ENCODE assay signal across 11 mouse cellular contexts in the genomic region with DNA sequence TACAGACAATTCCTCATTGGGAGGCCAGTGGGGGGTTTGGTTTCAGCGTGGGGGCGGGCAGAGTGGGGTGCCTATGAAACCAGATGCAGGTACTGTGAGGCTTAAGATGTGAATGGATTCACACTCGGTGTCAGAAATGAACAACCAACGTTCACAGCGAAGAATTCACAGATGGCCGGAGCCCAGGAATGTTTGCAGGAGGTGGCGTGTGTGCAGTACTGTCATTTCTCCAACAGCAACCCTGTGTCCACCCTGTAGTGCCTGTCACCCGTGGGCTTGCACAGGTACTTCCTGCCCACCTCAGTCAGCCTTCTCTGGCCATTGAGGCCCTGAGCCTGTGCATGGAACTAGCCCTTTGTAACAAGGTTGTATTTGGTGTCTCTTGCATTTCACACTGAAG.
DNase-seq lines count a peak whose midpoint lies in the region; ATAC-seq and TF ChIP-seq lines count a peak whose summit lies in the region.
"Had no signal": no experiment of that assay in that cellular context is flagged by ENCODE, and none has a peak within 500 bp of the region (broad histone marks: within the 10 kb centered on the region; RNA-seq: fewer than 3 reads in every experiment).

No protein-coding gene starts in this region.

- H3K9ac ChIP-seq in kidney, postnatal 0 days (ENCODE audit: low read depth, low read length): 0 out of 2 replicates have a peak overlapping the region, but pooled peaks have one; percentile 13
- no peak overlapping the region for H3K9ac ChIP-seq in embryonic facial prominence, embryonic 12.5 days
- H3K9ac ChIP-seq in forebrain, embryonic 16.5 days (replicated peaks; ENCODE audit: low read depth, low read length): no peak overlapping the region
- peak overlapping the region; percentile 24; the same call in 1 of the 2 replicates for H3K9ac ChIP-seq in midbrain, embryonic 13.5 days (replicated peaks)
- H3K9ac ChIP-seq: liver, embryonic 13.5 days had no signal

- DNase-seq in kidney, postnatal 0 days (ENCODE audit: low spot score): no peak
- DNase-seq in kidney, adult 11 months: no peak
- no peak for DNase-seq in natural killer cell, adult 2 months (ENCODE audit: low spot score in 2 of 2)
- DNase-seq: cerebellum, postnatal 36 days; gastrocnemius, postnatal 25 days; liver, embryonic 13.5 days had no signal

- no peak overlapping the region for H3K4me2 ChIP-seq in kidney, postnatal 0 days (ENCODE audit: low read length)
- no peak overlapping the region for H3K4me2 ChIP-seq in embryonic facial prominence, embryonic 12.5 days (replicated peaks)
- peak overlapping the region; percentile 36 for H3K4me2 ChIP-seq in forebrain, embryonic 16.5 days (ENCODE audit: low read length)
- peak overlapping the region; percentile 33 for H3K4me2 ChIP-seq in midbrain, embryonic 13.5 days (replicated peaks)
- H3K4me2 ChIP-seq: liver, embryonic 13.5 days had no signal

- ATAC-seq in kidney, postnatal 0 days (replicated peaks; ENCODE audit: low FRiP score, low read depth): no peak
- ATAC-seq in embryonic facial prominence, embryonic 12.5 days (ENCODE audit: insufficient number of reproducible peaks, insufficient read depth, low FRiP score, low TSS enrichment): 0 out of 2 replicates have a peak, but pooled peaks have one; percentile 7
- ATAC-seq in forebrain, embryonic 16.5 days: 0 out of 2 replicates have a peak, but pooled peaks have one; percentile 10
- ATAC-seq in midbrain, embryonic 13.5 days: peak; percentile 20; the same call in 1 of the 2 replicates
- ATAC-seq in erythroblast, adult 5-6 weeks (replicated peaks; ENCODE audit: low FRiP score, poor library complexity, severe bottlenecking): no peak

- peak overlapping the region; percentile 16; the same call in 1 of the 2 replicates for H3K27ac ChIP-seq in kidney, postnatal 0 days
- H3K27ac ChIP-seq in embryonic facial prominence, embryonic 12.5 days: peak overlapping the region; percentile 47; the same call in 1 of the 2 replicates
- peak overlapping the region; percentile 43; the same call in 1 of the 2 replicates for H3K27ac ChIP-seq in forebrain, embryonic 16.5 days (ENCODE audit: low read length)
- H3K27ac ChIP-seq in midbrain, embryonic 13.5 days: peak overlapping the region; percentile 11; the same call in 1 of the 2 replicates
- H3K27ac ChIP-seq: liver, embryonic 13.5 days; stomach, postnatal 0 days had no signal

- no peak overlapping the region for H3K4me3 ChIP-seq in kidney, postnatal 0 days (replicated peaks; ENCODE audit: low read depth, low read length)
- H3K4me3 ChIP-seq in embryonic facial prominence, embryonic 12.5 days: no peak overlapping the region
- H3K4me3 ChIP-seq in forebrain, embryonic 16.5 days (replicated peaks; ENCODE audit: low read length): no peak overlapping the region
- H3K4me3 ChIP-seq in midbrain, embryonic 13.5 days (replicated peaks): no peak overlapping the region
- H3K4me3 ChIP-seq: liver, embryonic 13.5 days had no signal

- TF ChIP-seq CTCF in kidney, postnatal 0 days (IDR thresholded peaks at IDR 0.05; ENCODE audit: low read depth): no peak

- H3K4me1 ChIP-seq in kidney, postnatal 0 days (replicated peaks; ENCODE audit: insufficient read depth, low read length): peaks cover 10% of the 10 kb centered on the region
- peaks cover 15% of the 10 kb centered on the region; the same call in 1 of the 2 replicates for H3K4me1 ChIP-seq in embryonic facial prominence, embryonic 12.5 days
- peaks cover 11% of the 10 kb centered on the region for H3K4me1 ChIP-seq in forebrain, embryonic 16.5 days (replicated peaks; ENCODE audit: control insufficient read depth, insufficient read depth, low read length)
- peaks cover 16% of the 10 kb centered on the region for H3K4me1 ChIP-seq in midbrain, embryonic 13.5 days (replicated peaks)
- H3K4me1 ChIP-seq: liver, embryonic 13.5 days had no signal

- H3K27me3 ChIP-seq in kidney, postnatal 0 days (ENCODE audit: insufficient read depth, low read length): no peaks in the 10 kb centered on the region
- H3K27me3 ChIP-seq in embryonic facial prominence, embryonic 12.5 days: no peaks in the 10 kb centered on the region
- H3K27me3 ChIP-seq in forebrain, embryonic 16.5 days (replicated peaks; ENCODE audit: control insufficient read depth, insufficient read depth, low read length): no peaks in the 10 kb centered on the region
- no peaks in the 10 kb centered on the region for H3K27me3 ChIP-seq in midbrain, embryonic 13.5 days
- H3K27me3 ChIP-seq: liver, embryonic 13.5 days had no signal

- 35% methylated on average over 8 of the region's 8 CpGs for WGBS in kidney, postnatal 0 days
- 51% methylated on average over 8 of the region's 8 CpGs for WGBS in embryonic facial prominence, embryonic 12.5 days
- 8% methylated on average over 8 of the region's 8 CpGs for WGBS in forebrain, embryonic 16.5 days
- 16% methylated on average over 8 of the region's 8 CpGs for WGBS in midbrain, embryonic 13.5 days

- H3K36me3 ChIP-seq in kidney, postnatal 0 days (ENCODE audit: insufficient read depth, low read length): no peaks in the 10 kb centered on the region
- H3K36me3 ChIP-seq in embryonic facial prominence, embryonic 12.5 days: no peaks in the 10 kb centered on the region
- no peaks in the 10 kb centered on the region for H3K36me3 ChIP-seq in forebrain, embryonic 16.5 days (ENCODE audit: control insufficient read depth, insufficient read depth)
- H3K36me3 ChIP-seq in midbrain, embryonic 13.5 days: no peaks in the 10 kb centered on the region
- H3K36me3 ChIP-seq: liver, embryonic 13.5 days had no signal

- H3K9me3 ChIP-seq in kidney, postnatal 0 days (replicated peaks; ENCODE audit: low read length): no peaks in the 10 kb centered on the region
- H3K9me3 ChIP-seq in embryonic facial prominence, embryonic 12.5 days: no peaks in the 10 kb centered on the region
- no peaks in the 10 kb centered on the region for H3K9me3 ChIP-seq in forebrain, embryonic 16.5 days (ENCODE audit: control insufficient read depth, low read length)
- H3K9me3 ChIP-seq in midbrain, embryonic 13.5 days: no peaks in the 10 kb centered on the region
- H3K9me3 ChIP-seq: liver, embryonic 13.5 days had no signal

Comparison
In these comparisons a context has a peak if more than half of its experiments do, and no peak if none do; other contexts are left out.
1. ATAC-seq: peak in embryonic facial prominence, embryonic 12.5 days (single experiment), forebrain, embryonic 16.5 days (single experiment) and midbrain, embryonic 13.5 days (single experiment); none in kidney, postnatal 0 days (single experiment) and erythroblast, adult 5-6 weeks (single experiment).
2. H3K4me2 ChIP-seq: peak in forebrain, embryonic 16.5 days (single experiment) and midbrain, embryonic 13.5 days (single experiment); none in kidney, postnatal 0 days (single experiment) and embryonic facial prominence, embryonic 12.5 days (single experiment).
3. H3K9ac ChIP-seq: peak in kidney, postnatal 0 days (single experiment) and midbrain, embryonic 13.5 days (single experiment); none in embryonic facial prominence, embryonic 12.5 days (single experiment) and forebrain, embryonic 16.5 days (single experiment).
4. Peak in every context shown above with its lines, with median percentiles within 50 percentile points of each other: H3K27ac ChIP-seq.